Mouse (Mus musculus) gastrocnemius, postnatal 4 days (tissue): ENCODE measurements around the gene Robo2. TPM values are rescaled to one million over a fixed set of nuclear protein-coding genes. Genes with fewer than 3 reads are reported as not detected.

Experiments used
- DNase-seq, 2 experiments: peaks; one replicate each; pipeline ENCODE4 v3.0.0; 2021 to 2022; ENCODE audit warnings: low spot score in 2 of 2, mixed read lengths in 2 of 2
- total RNA-seq, 2 experiments: library from RNA; stranded (reverse); gene quantifications; 2 replicates each; pipeline ENCODE4 v1.2.3; 2021

Gene Robo2
- total RNA-seq, 2 experiments from 2014 or later = 15.6 to 15.7 TPM

DNA sequence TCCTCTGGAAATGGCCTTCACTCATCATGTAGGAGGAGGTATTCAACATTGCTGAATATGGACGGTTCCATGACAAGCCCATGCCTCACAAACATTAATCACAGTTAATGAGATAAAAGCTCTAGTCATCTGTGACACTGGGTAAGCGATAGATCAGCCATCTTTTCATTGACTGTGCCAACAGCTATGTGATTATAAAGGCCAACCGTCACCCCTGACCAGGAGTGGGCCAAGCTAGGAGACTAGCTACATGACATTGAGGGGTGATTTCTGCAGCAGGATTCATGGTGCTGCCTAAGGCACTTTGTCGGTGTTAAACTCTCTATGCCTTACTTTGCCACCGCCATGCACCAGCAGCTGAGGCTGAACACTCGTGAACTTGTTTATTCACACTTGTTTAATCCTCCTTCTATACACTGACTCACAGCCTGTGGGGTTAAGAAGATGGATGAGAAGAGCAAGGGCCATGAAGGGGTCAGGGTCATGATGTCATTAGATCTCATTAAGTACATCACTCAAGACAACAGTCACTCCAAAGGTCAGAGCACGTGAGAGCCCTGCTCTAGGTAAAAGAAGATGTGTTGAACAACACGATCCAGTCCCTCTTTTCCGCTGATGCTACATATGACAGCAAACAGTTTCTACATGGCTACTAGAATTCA lies 72.5 kb downstream of the Robo2 start:
- DNase-seq = no peak

DNA sequence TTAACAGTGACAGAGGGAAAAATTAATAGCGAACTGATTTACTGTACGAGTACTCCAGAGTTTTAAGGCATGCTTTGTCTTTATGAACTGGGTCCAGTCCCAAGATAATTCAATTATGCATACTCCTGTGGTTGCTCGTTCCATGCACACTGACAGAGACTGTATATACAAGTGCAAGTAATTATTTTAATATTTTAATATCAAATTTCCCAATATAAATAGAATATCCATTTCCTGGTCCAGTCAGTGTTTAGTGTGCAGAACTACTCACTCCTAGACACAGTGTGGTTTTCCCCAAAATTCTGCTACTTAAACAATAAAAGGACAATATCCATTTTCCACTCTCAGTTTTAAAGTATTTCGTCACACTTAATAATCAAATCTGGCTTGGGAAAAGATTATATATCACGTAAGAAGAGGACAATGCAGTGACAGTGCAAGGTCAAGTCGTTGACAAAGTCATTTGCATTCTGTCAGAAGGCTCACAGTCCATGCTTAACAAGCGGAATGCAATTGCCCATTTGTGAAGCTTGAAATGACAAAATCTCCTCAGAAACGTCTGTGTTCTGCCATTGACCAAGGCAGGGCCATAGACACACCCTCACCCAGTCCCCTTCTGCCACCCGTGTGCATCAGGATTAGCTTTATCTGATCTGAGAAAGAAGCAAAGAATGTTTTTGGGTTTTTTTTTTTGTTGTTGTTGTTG lies 89.8 kb downstream of the Robo2 start:
- DNase-seq = no peak

DNA sequence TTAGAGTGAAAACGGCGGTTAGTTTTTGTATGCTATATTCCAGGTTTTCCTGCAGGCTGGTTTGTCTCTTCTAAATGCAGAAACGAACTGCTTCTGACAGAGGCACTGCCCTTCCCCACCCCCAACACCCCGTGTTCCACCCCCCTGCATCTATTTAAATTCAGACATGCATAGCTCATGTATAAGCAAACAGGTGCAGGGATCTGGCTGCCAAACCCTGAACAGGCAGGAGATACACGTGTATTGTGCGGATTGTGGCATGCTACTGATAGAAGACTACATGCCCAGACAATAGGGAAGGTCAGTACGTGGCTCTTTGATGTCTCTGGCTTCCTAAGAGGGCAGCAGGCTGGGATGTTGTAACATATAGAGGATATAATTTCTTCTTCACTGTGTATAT lies 95.5 kb downstream of the Robo2 start:
- DNase-seq = no peak

DNA sequence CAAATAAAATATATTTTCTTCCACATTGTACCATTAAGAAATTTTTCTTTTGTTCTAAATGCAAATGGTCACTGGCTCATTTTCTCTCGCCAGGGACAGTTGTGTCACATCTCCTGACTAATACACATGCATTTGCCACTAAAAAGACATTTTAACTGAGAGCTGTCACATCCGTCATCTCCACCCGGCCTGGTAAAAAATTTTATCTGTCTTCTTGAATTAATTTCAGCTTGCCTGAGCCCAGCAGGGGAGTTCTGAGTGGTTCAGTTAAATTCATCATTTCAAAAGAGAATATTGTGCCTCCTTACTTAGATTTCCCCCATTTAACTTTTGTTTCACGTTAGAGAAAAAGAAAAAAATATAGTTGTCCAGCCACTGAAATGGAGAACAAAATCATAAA lies 98.4 kb downstream of the Robo2 start:
- no peak for DNase-seq

DNA sequence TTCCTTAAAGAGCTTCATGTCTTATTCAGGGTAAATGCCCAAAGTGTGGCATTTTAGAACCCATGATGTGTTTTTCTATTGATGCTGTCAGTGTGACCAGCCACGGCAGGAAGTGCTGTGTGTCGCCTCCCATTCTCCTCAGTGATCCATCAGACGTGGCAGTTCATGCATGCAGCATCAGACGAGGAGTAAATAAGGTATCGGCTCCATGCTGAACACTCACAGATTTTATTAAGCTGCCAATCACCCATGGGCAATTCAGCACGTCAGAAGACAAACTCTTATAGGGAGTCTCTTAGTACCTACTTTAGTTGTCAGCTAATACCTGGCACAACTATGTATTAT lies 104.1 kb downstream of the Robo2 start:
- DNase-seq = no peak

DNA sequence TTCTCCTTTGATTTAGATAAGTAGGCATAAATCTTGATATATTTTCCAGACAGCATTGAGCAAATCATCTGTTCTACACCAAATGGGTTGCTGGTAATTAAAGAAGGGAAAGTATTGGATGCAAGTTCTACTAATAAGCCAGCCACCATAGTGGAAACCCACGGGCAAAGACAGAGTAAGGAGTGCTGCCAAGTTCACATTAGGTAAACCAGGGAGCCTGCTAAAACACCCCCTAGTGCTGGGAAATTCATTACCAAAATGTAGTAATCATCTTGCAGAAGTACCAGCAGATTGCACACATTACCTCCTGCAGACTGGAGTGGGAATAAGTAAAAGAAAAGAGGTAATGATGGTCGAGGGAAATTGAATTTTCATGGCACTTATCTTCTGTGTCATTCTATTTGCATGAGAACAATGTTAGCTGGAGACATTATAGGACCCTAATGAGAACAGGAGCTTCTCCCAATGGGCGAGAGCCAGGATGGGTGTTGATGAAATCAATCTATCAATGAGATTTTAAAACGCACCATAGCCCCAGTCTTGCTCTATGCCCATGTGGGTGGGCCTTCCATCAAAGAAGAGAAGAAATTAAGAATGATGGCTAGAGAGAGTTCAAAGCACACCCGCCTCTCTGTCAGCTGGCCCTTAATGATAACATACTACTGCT lies 104.6 kb downstream of the Robo2 start:
- no peak for DNase-seq

DNA sequence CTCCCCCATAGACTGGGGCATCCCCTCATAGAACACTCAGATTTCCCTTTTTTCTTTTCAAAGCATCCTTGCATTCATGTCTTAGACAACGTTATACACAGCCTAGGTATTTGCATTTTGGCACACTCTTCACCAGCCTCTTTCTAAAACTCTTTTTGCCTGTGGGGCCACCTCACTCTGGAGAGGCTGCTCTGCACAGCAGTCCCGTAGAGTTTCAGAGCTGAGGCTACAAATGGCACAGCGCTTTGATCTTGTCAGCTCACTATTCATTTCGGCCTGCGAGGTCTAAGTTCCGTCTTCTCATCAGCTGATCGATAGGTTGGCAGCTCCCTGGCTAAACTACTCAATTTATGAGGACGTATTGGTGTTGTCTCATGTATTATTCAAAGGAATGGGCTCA lies 123.7 kb downstream of the Robo2 start:
- DNase-seq = no peak

DNA sequence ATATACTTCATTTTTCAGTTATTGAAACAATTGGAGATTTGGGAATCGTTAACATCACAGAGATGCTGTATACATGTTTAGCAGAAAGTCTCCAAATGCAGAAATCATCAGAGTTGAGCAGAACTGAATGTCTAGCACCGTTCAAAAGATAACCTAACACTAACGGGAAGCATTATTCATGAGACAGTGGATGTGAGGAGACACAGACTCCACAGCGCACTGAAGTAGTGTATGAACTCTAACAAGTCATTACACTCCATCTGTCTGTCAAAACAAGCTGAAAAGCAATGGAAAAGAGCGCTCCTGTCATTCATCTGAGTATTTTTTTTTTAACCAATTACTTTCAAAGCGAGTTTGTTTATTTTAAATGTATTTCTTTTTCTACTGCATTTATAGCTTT lies 129.1 kb downstream of the Robo2 start:
- no peak for DNase-seq

DNA sequence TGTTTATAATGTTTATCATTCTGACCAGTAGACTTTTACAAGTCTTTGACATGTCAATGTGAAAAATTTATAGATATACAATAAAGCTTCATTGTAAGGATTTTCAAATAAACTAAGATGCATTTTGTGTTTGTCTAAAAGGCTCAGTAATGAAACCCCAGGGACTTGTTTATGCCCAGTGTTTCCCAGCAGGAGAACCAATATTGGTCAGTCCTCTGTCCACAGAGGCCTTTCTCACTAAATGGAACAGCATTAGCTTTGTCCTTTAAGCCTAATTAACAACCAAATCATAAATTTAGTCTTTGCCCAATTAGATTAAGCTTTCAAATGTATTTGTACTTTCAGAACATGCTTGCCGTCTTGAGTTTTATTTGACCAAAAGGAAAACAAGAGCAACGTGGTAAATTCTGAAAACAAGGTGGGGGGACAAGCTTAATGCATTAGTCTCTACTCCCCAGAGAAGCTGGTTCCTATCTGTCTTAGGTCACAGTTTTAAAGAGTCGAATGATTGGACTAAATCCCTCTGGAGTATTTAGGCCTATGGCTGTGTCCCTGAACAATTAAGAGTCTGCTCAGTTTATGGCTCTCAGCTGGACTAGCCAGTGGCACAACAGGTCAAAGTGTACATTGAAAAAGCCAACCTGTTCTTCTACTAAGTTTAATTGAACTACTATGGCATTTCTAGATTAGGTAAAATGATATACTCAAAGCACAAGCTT lies 134.6 kb downstream of the Robo2 start:
- no peak for DNase-seq

DNA sequence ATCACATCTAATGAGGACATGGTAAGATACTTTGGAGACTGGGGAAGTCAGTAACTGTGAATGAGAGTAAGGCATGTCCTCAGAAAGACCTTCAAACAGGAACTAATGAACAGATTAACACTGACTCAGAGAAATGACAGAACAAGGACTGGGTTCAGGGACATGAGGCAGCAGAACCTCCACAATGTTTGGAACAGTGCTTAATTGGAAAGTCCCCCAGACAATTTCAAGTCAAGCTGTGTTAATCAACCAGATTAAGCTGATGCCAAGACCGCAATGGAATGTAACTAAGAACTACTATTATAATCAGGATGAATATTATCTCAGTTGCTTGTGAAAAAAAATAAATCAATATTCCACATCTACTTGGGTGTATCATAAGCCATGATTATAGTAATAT lies 137.0 kb downstream of the Robo2 start:
- no peak for DNase-seq

DNA sequence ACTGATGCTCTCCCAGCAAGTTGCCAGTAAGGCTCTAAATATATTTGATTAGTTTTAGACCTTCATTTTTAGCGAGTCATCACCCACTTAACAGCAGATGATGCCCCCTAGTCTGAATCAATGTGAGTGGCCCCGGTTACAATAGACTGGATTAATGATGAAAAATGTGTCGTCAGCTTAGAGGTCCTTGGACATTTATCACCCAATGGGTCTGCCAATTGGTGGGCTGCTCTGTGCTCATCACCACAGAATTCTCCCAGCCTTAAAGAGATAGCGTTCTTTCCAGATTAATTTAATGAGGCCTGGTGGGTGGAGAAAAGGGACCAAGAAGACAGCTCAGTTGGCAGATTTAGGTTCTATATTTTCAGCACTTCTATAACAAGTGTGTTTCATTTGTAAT lies 138.6 kb downstream of the Robo2 start:
- no peak for DNase-seq

DNA sequence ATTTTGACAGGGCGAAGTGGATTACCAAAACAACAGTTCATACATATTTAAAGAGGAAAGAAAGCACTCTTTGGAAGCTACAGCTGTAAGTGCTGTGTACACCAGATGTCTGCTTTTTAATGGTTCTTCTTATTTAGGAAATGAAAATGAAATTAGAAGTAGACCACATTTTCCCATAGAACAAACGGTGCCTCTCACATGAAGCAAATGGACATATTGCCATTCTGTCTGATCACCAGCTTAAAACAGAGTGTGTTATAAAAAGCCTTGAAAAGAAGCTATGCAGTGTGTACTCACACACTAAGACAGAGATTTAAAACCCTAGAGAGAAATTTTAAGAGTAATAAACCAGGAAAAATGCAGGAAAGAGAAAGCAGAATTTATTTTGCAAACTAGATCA lies 153.4 kb downstream of the Robo2 start:
- no peak for DNase-seq

DNA sequence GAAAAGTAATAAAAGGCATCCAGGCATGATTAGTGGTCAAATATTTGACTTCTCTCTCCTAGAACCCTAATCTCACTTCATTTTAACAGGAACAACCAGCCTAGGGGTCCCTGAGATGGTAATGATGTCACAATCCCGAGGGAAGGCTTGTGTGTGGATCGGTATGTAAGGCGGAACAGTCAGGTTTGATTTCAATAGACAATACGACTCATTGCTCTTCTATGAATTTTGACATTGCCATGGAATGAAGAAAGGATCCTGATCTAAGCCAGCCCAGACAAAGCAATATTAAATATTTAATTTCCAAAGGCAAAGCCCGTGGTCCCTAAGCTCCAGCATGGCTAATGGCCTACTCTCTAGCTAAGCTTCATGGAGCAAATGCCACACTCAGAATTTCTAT lies 167.2 kb downstream of the Robo2 start:
- DNase-seq = no peak

DNA sequence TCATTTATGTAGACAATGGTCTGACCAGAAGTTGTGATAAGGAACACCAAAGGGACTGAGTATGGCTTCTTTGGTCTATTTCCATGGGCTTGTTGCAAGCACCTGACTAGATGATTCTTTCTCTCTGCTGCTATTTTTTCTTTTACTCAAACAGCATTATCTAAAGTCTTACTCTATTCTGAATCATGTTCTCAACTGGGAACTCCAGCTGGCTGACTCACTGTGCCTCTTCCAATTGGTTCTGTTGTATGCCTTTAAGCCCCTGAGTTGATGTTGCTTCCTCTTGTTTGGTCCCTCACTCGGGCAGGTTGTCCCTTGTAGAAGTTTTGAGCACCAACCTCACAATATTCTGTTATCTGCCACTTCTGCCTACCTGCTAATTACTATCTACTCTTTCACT lies 170.1 kb downstream of the Robo2 start:
- no peak for DNase-seq

DNA sequence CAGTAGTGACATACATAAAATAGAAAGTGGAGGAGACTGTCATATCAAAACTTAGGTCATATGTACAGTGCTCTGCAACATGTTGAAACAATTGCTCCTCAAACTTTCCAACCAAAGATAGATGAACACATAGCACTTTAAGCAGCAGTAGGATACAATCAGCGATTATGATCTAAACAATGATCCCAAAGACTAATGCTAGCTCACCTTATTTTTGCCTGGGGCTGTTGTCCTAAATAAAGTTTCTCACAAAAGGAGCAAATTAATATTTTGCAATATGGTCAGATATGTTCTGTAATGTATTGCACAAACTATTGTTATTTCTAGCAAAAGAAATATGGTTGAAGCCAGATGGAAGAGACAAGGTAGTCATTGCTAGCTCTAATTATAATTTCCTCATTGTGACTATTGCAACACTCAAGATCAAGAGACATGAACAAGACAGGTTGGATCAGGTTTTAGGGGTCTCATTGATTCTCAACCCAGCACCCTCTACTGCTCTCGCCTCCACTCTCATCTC lies 174.2 kb downstream of the Robo2 start:
- DNase-seq = no peak

DNA sequence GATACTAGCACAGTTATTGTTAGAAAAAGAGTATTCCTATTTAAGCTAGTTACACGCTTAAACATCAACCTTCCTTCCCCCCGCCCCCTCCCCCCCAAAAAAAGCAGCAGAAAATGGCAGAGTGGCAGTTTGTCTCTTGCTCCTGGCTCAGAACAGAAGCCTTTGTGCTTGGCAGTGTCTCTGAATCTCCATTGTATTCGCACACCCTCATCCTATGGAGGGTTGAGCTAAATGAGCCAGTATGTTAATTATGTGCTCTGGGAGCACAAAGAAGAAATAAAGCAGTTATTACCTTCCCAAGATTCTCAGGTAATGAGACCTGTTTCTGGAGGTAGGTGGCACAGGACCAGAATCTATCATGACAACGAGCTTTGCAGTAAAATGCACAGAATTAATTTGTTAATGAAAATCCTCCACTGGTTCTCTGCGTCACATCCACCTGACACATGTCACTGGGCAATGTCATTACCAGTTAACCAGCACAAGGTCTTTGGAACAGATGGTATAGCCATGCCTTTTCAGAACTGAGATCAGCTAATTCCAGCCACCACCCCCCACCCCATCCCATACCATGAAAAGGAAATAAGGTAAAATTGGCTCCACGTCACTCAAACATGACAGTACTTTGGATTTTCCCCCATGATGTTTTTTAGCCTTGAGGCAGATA lies 177.1 kb downstream of the Robo2 start:
- no peak for DNase-seq

DNA sequence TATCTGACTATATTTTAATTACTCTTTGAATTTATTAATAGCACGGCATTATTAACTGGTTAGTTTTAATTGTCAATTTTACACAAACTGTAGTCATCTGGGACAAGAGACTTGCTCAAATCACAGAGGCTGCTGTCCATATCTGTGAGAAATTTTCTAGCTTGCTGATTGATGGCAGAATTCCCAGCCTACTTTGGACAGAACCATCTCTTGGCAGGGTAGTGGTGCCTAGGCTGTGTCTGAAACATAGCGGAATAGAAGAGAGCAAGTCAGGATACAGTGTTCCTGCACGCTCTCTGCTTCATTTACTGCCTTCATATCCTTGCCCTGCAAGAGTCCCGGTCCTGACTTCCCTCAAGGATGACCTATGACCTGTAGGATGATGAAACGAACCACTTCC lies 178.0 kb downstream of the Robo2 start:
- DNase-seq = no peak

DNA sequence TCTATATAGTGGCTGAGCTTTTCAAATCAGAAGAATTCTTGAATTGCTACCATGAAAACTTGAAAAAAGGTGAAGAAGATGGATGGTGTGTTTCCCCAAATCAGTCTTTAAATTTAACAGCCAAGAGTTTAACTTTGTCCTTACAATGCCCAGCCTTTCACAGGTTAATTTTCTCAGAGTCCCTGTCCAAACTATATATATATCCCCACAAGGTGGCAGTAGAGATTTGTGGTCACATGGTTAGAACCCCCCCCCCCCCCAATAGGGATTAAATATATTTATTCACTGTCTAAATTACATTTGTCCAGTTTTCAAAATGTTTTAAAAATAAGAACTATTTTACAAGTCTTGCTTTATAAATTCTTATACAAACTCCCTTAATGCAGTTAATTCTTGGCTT lies 184.3 kb downstream of the Robo2 start:
- DNase-seq = no peak

DNA sequence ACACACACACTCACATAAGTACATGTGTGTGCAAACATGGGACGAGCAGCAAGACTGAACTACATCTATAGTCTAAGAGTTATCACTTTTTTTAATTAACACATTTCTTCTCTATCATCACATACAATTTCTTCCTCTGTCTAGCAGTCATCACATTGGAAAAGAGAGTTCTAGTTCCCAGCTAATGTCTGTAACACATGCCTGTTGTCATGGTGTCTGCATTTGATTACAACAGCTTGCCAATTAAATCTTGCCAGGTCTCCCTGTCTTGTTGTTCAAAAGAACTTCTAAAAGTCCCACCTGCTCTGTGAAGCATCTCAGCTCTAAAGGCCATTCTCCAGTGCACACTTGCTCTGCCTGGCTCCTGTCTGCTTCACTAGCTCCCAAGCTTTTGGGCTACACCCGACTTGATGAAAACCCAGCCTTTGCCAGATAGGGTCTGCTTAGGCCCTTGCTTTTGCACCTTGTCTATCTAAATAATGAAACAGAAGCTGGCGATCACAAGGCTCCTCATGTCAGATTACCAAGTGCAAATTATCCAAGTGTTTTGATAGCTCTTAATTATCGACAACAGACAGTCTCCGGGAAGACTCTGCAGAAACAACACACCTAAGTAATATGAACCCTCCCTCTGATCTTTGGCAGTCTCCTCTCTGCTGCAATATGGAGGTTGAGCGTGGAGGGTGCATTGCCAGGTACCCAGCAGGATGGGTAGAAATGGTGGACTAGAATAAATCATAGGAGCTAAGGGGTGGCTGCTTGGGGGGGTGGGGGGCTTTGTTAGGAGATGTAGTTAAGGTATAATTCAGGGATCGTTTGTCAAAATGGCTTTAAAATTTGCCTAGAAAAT lies 186.0 kb downstream of the Robo2 start:
- DNase-seq = no peak

DNA sequence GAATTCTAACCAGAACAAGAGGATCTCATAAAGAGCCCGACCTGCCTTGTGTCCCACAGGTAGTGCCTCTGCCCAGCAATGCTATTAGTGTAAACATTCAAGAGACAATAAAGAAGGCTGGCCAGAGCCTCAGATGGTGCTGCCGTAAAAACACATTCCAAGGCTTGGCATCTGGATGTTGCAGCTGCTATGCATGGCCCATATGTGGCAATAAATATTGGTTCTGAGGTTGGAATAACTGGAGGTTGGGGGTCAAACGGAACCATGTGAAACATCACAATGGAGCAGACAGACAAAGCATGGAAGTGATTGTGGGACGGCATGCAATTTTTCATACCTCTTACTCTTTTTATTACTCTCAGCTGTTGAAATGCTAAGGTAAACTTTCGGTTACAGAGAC lies 189.1 kb downstream of the Robo2 start:
- no peak for DNase-seq
